Mouse (Mus musculus): Measurements from ENCODE around the gene Atp6v1e2.

GRCm38 (mm10) chr17:86973097-86973496, 25.4 kb upstream of the Atp6v1e2 start:
- TF ChIP-seq CTCF (IDR thresholded peaks at IDR 0.05; ENCODE audit: control insufficient read depth, insufficient read depth, insufficient read length) (no peak), MAX (IDR thresholded peaks at IDR 0.05) (no peak), USF1 (IDR thresholded peaks at IDR 0.05; ENCODE audit: low read depth) (no peak), MYOD1 (IDR thresholded peaks at IDR 0.05; ENCODE audit: control insufficient read depth, insufficient read length, low read depth) (no peak), CEBPB (IDR thresholded peaks at IDR 0.05; ENCODE audit: low read depth) (no peak), MYOG (IDR thresholded peaks at IDR 0.05; ENCODE audit: control insufficient read depth, extremely low read depth, insufficient read length) (no peak), FOSL1 (IDR thresholded peaks at IDR 0.05; ENCODE audit: insufficient read depth, low read length, poor library complexity, severe bottlenecking) (no peak)
